Mouse (Mus musculus) c-Kit-negative CD71-positive TER-119-positive erythroid progenitor cells, embryonic 14.5 days (primary cell): ENCODE data around the gene Slc9a1.

Experiments used
- DNase-seq: peaks from one replicate; pipeline ENCODE4 v3.0.0-alpha.2; 2013; ENCODE audit warnings: low read depth, low spot score

Slc9a1 gene

DNA sequence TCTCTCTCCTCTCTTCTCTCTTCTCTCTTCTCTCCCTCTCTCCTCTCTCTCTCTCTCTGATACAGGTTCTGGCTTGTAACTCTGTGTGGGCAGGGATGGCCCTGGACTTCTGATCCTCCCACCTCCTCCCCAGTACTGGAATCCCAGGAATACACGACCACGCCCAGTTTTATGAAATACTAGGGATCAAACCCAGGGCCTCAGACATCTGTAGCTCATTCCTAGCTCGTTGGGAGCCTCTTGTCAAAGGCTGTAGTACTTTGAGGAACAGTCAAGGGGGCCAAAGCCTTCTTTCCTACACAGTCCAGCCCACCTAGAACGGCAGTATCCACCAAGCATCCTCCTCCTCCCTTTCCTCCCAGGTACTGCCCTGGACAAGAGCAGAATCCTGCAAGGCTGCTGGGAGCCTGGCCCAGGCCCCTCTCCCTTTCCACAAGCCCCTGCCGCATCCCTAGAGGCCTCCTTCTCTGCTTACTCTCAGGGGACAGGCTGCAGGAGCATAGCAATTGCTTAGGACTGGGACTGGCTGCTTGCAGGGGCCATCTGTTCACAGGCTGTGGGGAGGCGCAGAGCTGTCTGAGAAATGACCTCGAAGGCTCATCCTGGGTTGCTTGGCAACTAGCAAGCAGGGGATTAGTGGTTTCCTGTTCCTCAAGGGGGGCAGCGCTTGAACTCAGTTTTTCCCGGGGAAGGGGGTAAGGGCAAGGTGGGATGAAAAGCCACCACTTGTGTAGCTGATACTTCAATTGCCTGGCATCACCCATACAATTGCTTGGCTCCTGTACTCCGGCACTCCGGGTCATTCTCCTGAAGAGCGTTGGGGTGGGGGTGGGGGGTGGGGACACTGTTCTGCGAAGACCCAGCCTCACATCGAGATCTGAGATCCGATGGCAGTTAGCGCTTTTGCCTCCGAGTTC is 70.2 kb downstream of the Slc9a1 start:
- DNase-seq, result no peak

DNA sequence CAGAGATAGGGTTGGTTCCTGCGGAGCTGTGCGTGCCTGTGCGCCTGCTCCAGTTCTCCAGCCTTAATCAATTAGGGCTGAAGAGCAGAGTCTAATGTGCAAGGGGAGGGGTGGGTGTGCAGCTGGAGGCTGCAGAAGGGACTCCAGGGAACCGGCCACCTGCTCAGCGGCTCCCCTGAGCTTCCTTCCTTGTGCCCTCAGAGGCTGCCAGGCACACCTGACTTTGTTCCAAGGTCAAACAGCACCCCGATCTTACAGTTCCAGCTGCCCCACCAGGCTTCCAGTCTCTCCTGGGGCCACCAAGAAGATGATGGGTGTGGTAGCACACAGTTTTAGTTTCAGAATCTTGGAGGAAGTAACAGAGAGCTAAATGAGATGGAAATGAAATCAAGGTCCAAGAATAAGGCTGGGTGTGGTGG is 70.9 kb downstream of the Slc9a1 start:
- no peak for DNase-seq

DNA sequence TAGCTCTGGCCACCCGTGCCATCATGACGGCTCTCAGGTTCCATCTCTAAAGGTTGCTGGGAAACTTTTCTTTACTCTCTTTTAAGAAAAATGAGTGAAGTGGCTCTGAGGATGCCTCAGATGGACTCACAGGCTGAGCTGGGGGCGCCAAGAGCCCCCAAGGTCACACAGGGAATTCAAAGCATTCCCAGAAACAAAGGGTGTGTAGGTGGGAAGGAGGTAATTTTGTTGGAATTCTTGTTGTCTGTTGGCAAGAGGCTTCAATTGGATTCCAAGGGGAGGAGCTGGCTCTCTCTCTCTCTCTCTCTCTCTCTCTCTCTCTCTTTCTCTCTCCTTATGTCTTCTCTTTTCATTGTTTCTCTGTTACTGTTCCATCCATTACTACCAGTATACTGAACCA is 72.7 kb downstream of the Slc9a1 start:
- DNase-seq, result no peak

DNA sequence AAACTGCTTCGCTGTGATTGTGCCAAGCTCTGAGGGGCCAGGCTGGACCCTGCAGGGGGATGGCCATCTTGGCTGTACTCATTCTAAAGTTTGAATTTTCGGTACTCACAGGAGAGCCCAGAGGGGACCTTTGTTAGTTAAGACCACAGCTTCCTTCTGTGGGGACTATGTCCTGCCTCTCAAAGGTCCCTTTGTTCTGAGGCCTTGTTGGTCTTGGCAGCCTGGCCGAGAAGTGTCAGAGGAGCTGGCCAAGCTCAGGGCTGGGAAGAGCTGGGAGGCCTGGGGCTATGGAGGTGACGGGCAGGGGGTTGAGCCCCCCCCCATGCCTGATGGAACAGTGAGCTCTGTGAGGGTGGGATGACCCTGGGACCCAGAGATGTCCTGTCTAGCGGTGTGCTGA is 73.6 kb downstream of the Slc9a1 start:
- DNase-seq, result no peak

DNA sequence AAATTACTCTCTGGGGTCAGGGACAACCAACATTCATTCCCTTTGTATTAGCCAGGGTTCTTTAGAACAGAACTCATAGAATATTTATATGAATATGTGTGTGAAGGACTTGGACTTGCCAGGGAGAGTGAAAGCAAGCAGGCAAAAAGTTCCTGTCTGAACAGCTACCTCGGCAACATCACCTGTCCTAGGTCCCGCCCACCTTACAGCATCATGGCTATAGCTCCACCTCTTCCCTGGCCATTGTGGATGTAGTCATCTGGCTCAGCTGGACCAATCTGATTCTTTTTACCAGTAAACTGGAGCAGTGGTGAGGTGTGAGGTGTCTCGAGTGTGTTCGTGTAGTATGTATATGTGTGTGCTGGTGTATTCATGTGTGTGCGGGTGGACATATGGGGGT is 76.2 kb downstream of the Slc9a1 start:
- no peak for DNase-seq

DNA sequence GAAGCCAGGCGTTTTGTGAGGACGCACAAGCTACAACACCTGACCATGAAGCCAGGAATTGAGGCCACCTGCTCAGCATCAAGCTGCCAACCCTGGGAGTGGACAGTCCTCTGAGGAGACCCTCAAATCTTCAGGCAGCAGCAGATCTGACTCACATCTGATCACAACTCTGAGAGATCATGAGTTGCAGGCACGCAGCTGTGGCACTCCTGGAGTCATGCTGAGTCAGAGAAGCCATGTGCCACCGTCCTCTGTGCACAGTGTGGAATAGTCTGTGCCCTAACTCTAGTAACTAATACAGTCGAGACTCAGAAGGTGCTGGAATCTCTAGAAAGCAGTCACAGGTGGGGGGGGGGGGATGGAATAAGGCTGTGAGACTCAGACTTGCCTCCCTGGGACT is 77.9 kb downstream of the Slc9a1 start:
- DNase-seq, result no peak

DNA sequence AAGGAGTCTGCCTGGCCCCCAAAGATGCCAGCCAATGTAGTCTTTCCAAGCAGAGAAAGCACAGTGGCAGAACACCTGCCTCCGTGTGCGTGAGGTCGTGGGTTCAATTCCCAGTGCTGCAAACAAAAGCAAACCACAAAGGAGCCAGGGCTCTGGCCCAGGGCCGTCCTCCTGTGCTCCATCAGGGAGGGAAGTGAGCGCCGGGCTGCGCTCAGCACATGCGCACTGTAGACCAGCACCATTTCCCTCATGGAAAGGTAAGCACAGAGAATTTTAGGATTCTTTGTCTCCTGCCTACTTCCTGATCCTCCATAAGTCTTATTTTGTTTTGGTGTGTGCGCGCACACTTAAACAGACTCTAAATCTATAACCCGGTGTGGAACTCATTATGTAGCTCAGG is 78.5 kb downstream of the Slc9a1 start:
- DNase-seq, result no peak

DNA sequence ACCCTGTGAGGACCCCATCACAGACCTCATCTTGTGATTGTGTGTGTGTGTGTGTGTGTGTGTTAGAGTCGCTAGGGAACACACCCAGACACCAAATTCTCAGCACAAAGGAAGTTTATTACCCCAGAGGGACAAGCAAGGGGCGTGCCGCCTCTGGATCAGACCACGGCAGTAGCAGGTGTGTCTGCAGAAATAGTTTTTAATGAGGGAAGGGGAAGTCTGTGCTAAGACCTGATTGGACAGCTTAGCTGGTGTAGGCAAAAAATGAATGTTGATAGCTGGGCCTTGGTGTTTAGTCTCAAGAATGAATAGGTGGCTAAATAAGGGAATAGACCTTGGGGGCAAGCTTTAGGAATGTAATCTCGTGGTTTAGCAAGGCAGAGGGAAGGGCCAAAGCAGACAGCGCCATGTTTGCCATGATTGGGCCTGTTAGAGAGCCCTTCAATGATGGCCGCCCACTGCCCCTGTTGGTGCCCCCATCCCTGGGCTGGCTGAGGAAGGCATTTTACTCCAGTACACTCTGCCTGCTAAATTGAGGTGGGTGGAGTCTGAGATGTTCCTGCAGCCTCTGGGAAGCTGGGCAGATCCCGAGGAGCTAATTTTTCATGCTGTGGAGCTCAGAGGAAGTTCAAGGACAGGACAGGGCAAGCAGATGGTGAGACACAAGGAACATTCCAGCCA is 79.3 kb downstream of the Slc9a1 start:
- DNase-seq, result no peak

DNA sequence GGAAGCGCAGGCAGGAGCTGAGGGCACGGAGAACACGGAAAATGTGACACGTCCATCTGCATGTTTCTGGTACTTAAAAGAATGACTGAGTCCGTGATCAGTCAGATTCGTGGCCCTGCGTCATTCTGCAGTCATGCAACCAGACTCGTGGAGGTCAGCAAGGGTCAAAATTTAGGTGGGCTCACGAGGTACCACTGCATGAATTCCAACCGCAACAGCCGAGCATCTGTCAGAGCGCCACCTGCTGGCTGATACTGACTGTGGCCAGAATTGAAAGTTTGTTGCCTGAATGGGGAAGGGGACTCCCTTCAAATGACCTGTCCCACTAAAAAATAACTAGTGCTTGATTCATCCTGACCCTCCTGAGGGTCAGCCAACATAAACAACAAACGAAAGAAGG is 80.2 kb downstream of the Slc9a1 start:
- no peak for DNase-seq

DNA sequence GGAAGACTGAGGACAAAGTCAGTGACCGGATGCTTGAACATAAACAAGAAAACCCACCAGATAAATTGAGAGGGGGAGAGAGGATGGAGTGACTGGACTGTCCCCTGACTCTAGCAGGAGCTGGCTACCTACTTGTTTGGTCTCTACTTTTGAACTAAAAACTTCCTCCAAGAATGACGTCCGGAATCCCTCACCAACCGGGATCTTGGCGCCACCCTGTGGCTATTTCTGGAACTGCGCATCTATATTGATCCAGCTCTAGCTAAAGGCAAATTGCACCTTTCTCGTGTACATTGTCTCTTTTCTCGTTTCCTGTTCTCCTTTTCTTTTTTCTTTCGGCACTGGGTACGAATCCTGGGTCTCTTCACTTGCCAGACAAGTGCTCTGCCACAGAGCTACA is 82.0 kb downstream of the Slc9a1 start:
- peak; percentile 54 for DNase-seq

DNA sequence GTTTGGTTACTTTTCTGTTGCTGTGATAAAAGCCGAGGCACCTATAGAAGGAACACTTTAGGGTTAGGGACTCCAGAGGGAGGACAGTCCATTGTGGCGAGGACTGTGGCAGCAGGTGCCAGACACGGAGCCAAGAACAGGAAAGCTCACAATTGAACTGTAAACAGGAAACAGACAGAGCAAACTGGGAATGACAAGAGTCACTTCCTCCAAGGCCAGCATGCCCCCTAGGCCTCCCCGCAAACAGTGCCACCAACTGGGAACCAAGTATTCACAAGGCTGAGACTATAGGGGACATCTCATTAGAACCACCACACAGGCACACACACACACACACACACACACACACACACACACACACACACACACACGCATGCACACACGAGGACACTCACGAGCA is 82.9 kb downstream of the Slc9a1 start:
- no peak for DNase-seq

DNA sequence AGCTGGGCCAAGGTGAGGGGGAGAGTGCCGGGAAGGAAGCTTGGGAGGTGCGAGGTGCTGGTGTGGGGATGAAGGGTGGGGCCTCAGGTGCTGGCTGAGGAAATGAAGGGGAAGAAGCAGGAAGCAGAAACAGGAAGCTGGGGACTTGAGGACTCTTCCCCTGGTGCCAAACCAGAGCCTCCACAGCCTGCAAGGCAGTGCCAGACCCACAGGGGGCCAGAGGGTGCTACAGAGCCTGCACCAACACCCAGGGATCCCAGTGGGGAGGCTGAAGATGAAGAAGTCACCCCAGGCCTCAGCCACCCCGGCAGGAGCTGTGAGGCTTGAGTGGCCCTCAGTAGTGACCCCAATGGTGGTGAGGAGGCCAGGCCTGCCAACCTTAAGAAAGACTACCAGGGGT is 88.5 kb downstream of the Slc9a1 start:
- DNase-seq, result no peak

DNA sequence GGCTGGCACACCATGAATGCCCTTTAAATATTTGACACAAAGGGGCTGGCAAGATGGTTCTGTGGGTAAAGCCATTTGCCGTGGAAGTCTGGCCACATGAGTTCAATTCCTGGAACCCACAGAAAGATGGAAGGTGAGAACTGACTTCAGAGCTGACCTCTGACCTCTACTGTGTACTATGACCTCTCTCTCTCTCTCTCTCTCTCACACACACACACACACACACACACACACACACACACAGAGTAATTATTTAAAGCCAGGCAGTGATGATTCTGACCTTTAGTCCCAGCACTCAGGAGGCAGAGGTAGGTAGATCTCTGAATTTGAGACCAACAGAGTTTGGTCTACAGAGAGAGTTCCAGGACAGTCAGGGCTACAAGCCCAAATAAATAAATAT is 90.5 kb downstream of the Slc9a1 start:
- no peak for DNase-seq

DNA sequence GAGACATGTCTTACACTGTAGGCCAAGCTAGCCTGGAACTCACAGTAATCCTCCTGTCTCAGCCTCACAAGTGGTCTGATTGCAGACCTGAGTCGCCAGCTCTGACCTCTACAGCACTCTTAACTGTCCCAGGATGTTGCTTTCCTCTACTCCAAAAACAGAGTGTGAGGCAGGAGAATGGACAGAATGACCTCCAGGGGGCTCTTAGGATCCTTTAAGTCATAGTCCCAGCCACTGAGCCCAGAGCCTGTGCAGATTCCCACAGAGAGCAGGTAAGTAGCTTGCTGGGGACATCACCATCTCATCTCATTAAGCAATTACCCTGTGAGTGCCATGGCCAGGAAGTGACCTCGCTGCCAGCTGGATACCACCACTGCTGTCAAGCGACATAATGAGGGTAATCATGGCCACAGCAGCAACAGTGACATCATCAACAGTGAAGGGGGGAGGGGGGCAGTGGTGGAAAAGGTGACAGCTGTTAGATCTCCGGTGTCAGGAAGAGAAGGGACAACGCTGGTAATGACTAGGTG is 91.4 kb downstream of the Slc9a1 start:
- no peak for DNase-seq

DNA sequence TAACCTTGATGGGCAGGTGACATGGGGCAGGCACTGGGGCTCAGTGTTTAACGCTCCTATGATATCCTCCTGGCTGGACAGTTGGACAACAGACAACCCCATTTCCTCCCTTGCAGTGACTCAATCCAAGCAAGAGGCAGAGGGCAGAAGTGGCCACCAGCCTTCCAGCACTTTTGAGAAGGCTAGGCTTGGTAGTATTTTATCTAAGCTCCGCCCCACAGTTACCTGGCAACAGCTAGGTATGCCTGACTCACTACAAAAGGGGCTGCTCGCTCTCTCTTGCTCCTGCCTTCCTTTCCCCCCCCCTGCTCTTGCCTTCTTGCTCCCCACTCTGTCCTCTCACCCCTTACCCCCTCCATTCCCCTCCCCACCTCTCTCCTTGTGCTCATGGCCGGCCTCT is 91.9 kb downstream of the Slc9a1 start:
- no peak for DNase-seq

DNA sequence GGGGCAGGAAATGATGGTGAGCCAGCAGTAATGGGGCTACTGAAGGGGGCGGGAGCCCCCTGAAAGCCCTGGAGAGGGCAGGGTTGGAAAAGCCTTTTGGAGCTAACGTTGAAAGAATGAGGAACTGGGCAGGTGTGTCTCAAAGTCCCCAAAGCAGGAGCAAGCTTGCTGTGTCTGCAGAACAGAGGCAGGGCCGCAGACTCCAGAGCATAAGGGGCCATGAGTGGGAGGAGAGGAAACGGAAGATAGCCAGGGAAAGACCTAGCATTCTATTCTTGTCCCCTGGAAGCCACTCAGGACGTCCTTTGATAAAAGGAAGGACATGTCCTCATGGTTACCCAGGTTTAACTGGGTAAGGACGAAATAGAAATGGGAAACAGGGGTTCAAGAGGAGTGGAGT is 93.7 kb downstream of the Slc9a1 start:
- DNase-seq, result no peak

DNA sequence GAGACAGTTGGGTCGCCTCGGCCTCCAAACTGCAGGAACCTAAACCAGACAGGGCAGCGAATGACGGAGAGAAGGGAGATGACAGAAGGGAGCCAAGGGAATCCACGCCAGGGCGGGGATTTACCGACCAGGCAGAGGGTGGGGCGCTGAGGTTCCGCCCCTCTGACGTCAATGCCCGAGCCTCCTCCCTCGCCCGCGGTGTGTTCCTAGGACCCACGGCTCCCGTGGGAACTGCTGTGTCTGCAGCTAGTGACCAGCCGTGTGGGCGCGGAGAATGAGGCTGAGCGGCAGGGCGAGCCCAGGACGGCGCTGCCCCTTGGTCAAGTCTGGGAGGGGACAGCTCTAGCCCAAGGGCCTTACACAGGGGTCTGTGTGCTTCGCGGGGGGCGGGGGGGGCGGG is 98.6 kb downstream of the Slc9a1 start:
- peak; percentile 38 for DNase-seq

DNA sequence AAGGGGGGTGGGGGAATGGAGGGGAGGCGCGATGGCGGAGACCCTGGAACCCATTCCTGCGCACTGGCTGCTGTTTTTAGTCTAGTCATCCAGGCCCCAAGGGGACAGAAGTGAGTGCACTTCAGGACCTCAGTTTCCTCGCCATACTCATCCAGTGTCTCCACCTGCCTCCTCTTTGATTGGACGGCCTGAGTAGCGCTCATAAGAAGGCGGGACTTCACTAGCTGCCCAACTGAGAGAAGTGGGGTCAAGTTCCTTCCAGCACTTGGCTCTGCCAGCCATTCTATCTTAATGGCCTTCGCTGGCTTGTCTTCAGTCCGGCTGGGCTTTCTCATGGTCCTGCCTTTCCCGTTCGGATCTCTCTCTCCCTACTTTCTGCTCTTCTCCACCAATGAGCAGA is 99.6 kb downstream of the Slc9a1 start:
- DNase-seq, result no peak

DNA sequence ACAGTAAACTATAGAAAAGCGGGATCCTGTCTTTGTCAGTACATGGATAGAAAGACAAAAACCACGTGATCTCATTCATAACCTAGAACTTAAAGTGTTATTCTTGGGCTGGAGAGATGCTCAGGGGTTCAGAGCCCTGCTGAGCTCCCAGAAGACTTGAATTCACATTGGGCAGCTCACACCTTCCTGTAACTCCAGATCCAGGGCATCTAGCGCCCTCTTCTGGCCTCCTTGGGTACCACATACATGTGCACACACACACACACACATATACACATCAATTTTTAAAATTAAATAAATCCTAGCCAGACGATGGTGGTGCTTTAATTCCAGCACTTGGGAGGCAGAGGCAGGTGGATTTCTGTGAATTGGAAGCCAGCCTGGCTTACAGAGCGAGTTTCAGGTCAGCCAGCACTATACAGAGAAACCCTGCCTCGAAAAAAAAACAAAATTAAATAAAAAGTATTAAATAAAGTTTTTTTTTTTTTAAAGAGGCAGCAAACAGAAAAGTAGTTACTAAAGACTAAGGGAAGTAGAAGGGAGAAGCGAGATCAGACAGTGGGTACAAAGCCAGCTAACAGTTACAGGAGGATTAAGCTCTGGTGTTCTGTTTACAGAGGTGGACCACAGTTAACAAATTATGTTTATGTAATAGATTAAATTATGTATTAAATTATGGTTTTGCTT is 101.8 kb downstream of the Slc9a1 start:
- no peak for DNase-seq
